Mouse (Mus musculus) retina, adult 2 months (tissue): ENCODE data around the gene Ntm.
A peak's percentile ranks its signal among the peaks of the same experiment; 100 is the strongest.

Experiments
- DNase-seq: peaks from one replicate; pipeline ENCODE4 v3.0.0-alpha.2; 2012; ENCODE audit warnings: low read depth, low spot score

Gene Ntm

DNA sequence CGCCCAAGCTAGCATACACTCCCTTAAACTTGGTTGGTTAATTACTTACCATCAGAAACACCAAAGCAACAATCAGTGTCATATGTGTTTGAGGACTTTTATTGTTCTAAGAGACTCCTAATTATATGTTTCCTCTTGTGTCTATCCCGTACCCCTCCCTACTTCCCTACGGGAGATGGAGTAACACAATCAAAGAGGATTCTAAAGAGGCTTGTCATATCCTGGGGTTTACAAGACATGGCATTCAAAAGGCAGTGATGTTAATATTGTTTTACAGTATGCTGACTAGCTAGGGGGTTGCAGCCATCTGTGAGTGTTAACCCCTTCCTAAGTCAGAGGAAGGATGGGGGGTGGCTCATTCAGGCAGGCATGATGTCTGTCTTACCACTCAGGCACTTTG, 715.1 kb downstream of the Ntm start:
- no peak for DNase-seq

DNA sequence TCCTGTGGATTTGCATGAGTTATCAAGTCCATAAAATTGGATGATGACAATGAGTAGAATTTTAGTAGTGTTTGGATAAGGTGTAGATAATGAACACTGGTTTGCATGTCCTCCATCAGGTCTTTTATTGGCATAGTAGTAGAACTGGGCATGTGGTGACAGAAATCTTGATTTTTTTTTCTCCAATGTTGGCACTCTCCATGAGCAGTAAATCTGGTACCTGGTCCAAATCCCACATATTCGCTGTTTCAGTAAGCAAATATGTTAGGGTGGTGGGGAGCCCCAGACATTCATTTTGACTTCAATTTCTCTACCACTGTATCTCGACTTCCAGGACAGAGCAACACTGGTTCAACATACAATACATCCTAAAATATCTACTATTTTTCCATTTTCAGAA, 718.9 kb downstream of the Ntm start:
- no peak for DNase-seq

DNA sequence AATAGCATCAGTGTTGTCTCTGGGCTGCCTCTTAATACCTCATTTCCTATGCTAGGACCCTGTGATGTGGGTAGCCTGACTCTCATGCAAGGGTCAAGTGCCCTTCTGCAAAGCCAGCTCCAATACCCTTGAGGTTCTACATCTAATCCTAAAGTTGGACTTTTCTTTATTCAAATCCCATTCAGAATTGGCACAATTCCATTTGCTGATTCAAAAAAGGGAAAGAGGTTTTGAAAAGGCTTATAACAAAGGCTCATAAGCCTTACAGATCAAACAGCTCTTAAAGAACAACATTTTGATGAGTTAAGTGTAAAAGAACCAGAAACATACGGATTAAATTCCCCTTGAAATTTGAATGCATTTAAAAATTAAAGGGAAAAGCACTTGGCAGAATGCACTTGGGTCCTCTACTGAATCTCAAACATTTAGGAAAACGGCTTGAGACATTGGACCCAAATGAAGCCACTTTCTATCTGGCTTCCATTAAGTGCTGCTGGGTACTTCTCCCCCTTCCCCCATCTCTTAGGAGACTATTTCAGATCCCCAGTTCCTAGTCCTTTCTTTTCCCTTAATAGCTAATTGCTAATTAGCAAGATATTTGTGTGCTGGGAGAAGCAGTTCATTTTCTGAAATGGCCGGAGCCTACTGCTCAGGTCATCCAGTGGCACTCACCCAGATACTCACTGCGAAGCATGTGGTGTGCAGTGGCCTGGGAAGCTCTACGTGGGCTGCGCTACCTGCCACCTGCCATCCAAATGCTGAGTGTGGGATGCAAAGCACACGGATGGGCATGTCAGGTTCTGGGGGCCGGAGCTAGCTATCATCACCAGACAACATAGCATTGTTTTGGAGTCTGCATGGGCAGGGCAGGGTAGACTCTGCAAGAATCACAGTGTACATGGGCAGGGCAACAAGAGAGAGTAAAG, 720.2 kb downstream of the Ntm start:
- DNase-seq = no peak

DNA sequence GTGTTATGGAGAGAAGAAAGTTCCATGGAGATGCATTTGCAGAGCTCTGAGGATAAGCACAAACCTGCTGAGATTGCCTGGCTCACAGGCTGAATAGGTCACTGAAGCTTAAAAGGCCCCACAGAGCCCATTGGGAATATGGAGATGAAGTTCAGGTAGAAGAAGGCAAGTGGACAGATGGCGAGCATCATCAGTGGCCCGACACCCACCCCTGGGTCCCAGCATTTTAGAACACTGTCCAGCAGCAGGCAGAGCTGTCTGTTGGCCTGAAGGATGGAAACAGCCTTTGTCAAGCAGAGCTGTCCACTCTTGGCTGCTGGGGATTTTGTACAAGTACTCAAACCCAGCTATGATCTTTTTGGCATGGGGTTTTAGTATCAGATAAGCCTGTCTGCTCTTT, 722.1 kb downstream of the Ntm start:
- DNase-seq = no peak

DNA sequence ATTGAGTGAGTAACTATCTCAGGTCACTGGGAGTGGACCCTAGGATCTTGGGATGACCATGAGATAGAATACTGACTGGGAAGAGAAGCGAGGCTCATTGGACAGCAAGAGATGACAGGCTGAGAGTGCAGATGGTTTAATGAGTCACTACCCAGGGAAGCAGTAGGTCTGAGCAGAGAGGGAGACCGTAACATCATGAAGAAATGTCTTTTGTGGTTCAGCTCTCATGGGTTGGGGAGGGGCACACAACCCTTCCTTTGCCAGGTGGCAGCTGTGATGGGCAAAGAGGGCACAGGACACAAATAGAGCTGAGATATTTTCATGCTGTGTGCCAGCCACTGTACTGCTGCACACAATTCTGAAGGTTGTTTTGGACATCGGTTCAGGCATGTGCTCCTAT, 724.0 kb downstream of the Ntm start:
- no peak for DNase-seq

DNA sequence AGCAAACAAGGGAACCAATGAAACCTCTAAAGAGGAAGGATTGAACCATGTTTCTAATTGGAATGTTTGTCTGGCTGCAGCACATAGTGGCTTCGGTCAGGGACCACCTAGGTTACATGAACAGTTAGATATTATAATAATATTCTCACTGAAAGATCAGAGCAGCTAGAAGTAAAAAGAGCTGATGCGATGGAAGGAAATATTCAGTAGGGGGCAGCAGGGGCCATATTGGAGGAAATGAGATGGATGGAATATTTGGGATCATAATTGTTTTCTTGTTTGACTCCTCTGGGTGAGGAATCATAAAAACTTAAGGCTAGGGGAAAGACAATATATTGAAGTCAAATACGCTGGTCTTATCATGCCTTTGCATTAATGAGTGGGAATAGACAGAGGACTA, 726.2 kb downstream of the Ntm start:
- no peak for DNase-seq

DNA sequence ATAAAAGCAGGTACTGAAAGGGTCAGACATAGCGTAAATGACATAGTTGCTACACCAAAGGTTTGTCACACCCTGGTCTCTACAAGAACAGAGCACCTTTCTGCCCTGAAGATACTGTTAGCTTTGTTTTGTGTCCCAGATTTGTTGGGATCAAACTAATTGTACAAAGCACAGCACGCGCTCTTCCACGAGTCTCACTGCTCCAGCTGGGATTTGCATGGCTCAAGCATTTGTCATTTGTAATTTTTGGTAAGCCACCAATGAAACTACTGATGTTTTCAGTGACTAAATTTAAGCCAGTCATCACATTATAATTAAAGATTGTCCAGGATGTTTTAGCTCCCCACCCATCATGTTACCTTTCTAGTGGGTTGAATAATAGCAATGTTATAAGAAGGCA, 735.2 kb downstream of the Ntm start:
- DNase-seq = no peak

DNA sequence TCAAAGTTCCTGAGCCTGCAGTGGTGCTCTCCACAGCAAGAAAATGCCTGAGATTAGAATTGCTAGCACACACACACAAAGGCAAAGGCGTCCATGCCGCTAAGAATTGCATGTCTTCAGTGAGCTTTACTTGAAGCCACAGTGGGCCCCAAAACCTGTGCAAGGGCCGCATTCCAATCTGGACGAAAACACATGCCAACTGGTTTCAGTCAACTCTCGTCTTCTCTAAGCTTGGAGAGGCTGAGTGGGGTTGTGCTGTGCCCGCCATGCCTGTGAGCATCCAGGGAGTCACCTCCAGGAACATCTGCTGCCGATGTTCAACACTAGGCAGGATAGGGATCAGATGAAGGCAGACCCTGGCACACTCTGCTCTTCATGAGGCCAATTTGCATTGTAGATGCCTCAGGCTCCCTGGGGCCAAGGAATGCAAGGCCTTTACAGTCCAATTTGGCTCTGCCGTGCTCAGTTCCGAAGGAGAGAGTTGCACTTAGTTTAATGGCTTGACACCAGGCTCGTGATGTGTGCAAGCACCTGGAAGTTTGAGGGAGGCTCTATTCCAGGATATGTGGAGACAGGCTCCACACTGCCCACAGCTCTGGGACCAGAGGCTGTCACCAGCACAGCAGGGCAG, 739.9 kb downstream of the Ntm start:
- no peak for DNase-seq

DNA sequence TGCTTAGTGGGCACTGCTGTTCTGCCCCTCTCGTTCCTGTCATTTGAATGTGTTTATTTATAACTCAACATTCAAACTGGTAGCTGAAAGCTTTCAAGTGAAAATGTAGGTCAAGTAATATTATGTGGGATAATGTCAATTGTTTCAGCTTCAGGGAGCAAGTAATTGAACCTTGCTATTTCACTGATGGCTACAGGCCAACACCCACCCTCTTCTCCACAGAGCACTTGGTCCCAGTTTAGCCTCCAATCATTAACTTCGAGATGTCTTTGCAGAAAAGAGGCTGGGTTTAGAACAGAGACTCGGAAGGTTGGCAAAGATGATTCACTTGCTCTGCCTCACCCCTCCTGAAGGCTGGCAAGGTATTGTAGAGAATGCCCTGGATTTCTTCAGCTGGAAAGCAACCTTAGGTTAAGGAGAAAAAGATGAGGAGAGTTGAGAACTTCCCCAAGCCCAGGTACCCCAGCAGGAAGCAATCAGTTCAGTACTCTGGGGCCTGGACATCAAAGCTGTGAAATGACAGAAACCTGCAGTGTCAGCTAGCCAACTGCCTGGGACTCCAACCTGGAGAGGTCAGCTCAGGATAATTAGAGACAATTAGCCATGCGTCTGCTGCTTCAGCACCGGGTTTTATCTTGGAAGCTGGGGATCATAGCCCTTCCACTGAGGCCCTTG, 741.9 kb downstream of the Ntm start:
- DNase-seq = no peak

DNA sequence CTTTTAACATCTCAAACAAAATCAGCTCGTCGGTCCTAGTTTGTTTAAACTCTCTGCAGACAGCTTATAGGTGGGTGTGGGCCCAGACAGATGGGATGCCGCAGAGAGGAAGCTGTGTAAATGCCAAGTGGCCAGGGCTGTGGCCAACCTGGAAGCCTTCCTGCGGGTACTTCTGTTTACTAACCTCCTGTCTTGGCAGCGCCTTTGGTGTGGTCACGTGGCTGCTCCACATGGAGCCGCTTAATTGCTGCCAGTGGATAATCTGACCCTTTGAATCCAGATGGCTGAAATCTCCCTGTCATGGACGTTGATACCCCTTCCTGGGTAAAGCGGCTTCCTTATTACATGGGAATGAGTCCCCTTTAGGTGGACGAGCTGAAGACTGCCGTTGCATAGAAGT, 742.4 kb downstream of the Ntm start:
- peak; percentile 56 for DNase-seq

DNA sequence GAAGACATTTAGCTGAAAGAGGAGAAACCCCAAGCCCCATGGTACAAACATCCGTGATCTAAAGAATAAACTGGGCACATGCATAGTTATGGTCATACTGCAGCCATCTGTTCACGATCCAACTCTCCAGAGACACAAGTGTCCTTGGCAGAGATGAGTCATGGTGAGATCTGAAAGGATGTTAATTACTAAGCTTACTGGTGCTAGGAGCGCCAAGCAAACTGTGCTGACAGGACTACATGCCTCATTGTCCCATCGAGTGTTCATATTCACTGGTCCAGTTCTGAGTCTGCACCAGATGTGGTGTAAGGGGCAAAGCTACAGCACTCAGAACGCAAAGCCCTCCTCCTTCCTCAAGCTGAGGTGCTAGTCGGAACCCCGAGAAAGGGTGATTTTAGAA, 745.0 kb downstream of the Ntm start:
- DNase-seq = no peak

DNA sequence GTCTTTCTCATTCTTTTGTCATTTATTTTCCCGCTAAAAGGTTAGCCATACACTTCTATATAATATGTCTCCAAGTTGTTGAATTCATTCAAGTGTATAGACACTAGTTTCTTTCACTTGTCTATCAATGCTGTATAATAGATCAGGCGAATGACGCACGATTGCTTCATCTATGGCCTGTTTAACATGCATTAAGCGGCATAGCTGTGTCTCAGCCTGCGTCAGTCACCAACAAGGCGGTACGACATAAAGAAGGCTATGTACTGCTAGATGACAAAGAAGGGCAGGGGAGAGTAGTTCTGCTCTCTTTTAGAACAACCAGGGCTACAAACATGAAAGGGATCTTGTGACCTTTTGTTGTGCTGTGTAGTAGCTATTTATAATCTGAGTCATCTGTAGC, 746.4 kb downstream of the Ntm start:
- DNase-seq = no peak

DNA sequence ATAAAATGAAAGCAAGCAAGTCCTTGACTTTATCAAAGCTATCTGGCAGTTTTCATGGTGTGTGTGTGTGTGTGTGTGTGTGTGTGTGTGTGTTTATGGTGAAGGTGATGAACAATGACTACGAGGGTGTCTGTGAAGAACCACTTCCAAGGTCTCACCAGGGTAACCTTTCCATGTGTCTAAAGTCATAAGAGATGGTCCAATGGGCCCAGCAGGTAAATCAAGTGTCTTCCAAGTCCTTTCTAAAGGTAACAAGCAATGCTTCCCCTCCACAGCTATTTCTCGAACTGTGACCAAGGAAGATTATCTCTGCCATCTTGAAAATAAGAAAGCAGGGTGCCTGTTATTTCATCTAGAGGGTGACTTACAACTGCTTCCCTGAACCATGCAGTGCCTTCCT, 747.1 kb downstream of the Ntm start:
- no peak for DNase-seq

DNA sequence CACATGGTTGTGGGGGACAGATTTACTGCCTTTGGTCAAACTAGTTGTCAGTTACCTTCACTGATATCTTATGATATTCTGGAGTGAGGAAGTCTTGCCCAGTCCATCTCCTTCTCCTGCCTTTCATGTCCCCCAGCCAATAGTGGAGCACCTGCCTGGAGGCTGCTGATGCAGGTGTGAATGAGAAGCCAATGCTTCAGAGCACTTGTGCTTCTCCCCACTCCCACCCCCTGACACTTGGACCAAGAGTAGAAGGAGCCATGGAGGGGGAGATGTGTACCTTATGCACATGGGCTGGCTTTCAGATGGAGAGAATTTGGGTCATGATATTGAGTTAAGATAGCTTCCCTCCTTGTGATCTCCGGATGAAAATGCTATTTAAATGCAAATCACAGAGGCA, 747.7 kb downstream of the Ntm start:
- DNase-seq = no peak

DNA sequence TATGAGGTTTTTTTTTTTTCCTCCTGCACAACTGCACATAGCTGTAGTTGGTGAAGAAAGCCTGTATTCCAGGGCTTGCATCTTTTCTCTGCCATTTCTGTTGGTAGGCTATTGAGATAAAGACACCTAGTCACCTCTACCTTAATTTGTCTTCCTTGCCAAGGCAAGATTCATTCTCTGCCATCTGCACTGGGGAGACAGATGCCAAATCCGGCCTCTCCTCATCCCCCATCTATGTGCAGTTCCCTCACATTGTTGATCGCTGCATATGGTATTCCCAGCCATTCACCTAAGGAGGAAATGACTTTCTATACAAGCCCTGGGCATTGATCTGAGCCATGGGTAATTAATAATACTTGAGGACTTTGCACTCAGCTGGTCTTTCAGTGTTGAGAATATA, 753.7 kb downstream of the Ntm start:
- DNase-seq = no peak

DNA sequence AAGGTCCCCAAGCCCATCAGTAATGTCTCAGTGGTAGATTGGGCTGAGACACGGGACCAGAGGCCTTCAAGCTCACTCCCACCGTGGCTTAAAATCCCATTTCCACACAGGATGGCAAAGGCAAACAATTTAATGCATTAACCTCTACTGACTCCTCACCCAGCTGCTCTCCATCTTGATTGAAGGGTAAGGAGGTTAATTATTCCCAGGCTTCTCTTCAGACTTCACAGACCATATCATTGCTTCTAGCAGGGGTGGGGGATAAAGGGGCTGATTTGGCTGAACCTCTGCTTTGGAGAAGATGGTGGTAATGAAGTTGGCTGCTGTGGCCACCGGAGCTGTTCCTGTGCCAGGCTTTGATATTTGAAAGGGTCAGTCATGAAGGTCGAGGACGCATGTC, 754.8 kb downstream of the Ntm start:
- DNase-seq = no peak

DNA sequence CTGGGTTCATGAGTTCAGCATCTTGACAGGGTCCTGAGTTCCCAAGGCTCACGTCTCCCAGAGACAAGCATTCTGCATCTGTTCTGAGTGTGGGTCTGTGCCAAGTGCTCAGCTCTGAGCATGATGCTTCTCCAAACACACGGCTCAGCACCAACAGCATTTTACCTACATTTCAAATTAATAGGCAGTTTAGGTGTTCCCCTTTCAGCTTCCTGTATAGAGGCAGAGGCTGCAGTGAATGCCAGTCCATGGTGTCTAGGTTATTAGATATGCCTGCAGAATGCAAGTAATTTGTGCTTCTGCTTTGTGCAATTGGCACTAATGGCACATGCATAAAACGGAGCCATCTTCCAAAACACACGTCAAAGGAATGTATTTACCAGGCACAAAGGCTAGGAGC, 757.3 kb downstream of the Ntm start:
- DNase-seq = no peak

DNA sequence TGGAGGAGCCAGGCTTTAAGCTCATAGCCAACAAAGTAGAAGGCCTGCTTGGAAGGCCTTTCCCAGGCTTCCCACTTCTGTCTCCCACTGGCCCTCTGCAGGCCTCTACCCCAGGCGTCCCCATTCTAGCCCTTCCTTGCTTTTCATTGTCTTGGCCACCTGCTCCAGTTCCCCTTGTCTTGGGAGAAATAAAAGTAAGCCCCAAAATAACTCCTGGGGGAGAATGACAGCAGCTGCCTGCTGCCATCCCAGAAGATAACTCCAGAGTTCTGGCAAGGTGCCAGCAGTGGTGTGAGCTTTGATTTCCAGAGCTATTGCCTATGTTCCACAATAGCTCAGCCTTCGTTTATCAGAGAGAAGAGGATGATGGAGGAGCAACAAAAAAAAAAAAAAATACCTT, 760.7 kb downstream of the Ntm start:
- no peak for DNase-seq

DNA sequence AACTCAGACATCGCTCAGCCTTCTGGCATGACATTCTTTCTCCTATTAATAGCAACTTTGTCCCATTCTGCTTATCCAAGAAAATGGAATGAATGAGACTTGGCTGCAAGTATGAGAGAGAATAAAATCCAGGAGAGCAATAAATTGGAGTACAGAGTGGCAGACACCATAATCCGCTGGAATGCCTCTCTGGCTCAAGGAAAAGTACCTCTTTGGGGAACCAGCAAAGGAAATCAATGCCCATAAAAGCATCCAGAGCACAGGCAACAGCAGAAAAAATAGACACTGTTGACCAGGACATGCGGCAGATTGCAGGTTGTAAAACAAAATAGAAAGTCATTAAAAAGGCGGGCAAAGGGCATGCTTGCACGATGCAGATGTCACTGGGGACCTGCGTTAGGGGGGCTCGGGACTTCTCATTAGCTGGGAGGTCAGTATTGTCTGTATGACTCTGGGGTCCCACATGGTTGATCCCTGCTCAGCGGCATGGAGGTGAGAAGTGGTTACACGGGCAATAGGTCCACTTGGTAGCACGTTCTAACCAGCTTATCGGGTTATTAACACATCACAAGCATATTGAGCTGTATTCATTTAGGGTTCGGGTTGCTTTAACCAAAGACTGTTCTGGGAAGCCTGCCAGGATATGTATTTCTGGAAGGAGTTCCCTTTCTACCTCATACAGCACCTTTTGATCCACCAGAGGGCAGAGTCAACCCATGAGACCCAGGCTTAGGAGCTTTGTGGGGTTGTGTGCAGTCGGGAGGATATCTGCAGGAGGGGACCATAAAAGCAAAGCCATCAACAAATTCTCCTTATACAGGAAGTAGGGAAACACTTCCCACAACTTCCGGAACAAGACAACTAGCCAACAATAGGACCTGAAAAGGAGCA, 761.5 kb downstream of the Ntm start:
- DNase-seq = peak; percentile 45

DNA sequence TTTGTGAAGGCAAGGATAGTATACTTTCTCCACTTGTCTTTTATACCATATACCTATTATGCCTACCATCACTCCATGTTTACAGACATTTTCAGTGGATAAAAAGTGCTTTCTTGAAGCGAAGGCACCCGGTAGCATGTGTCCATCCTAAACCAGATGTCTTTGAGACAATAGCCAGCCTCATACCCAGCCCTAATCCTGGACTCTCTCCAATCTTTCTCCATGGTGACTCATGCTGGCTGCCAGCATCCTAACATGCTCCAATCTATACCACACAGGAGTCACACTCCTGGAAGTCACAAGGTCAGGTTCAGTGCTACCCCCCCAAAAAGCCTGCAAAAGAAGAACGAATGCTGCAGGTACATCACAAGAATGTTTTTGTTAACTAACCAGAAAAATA, 765.9 kb downstream of the Ntm start:
- no peak for DNase-seq

DNA sequence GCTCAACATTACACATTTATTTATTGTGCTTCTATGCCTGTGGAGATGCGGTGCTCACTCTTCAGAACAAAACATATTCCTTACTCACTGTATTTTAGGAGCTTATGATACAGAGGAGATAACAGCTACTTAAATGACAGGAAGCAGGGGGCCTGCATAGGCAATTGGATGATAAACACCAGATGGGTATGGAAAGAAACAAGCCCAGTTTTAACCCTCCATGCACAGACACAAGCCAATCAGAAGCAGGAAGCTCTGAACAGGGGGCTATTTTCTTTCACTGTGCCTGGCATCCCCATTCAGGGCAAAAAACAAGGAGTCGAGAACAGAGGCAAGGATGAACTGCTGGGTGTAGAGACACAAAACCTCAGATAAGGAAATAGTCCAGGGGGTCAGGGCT, 768.7 kb downstream of the Ntm start:
- no peak for DNase-seq

DNA sequence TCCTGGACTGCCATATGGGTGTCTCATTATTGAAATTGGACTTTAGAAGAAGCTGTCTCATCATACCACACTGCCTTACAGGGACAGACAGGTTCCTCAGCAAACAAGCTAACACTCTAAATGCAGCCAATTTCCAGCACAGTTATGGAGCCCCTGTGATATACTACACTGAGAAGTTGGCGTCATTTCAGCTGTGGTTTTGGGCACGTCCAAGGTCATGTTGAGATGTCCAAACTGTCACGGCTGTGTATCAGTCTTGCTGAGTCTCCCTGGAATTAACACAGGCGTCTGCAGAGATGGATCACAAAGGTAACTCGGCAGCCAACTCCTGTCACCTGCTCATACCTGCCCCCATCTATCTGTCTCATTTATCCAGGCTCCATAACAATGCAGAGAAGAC, 779.9 kb downstream of the Ntm start:
- no peak for DNase-seq
